Mouse (Mus musculus): ENCODE data around the gene Mast4.

DNA sequence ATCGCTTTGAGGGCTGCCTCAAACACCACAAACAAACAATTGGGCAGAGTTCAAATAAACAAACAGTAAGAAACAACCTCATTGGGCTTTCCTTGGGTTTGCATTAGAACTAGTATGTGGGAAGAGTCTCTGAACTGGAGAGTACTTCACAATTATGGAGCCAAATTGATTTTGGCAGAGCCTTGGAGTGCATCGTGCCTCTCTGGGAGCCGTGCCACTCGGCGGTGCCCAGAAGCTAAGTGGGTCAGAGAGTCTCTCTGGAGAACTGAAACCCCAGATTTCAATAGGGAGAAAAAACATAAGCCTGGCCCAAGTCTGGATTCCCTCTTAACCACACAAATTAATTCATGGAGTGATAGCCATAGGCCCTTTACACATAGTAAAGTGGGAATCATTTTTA is 400.6 kb downstream of the Mast4 start:
- no peak for TF ChIP-seq CTCF (IDR thresholded peaks at IDR 0.05; ENCODE audit: low read depth)
- TF ChIP-seq EP300 (IDR thresholded peaks at IDR 0.05; ENCODE audit: low read depth): no peak

Data from liver, embryonic 14.5 days (tissue).